Mouse (Mus musculus) E14TG2a.4 (cell line): ENCODE results near the gene Paqr3.

ENCODE experiments used
- H3K27me3 ChIP-seq: 2 replicates; pipeline ENCODE4 v1.6.1; 2014; ENCODE audit warnings: low read length, control low read depth; ENCODE audit not compliant: insufficient read depth
- H3K36me3 ChIP-seq: 2 replicates; pipeline ENCODE4 v1.6.1; 2014; ENCODE audit warnings: low read length, control low read depth; ENCODE audit not compliant: insufficient read depth
- H3K4me1 ChIP-seq: replicated peaks from 2 replicates; pipeline ENCODE4 v1.6.1; 2014; ENCODE audit warnings: low read depth, low read length, control low read depth
- H3K4me3 ChIP-seq: replicated peaks from 2 replicates; pipeline ENCODE4 v1.5.1; 2014; ENCODE audit warnings: mild to moderate bottlenecking, low read length
- H3K9me3 ChIP-seq: 2 replicates; pipeline ENCODE4 v1.6.1; 2014; ENCODE audit warnings: low read length, control low read depth
- CTCF ChIP-seq: conservative IDR thresholded peaks from 2 replicates; pipeline ENCODE4 v1.5.1; 2014; ENCODE audit warnings: low read length
- NANOG ChIP-seq: IDR thresholded peaks from 2 replicates; pipeline ENCODE4 v1.6.1; 2014; ENCODE audit warnings: borderline replicate concordance, low read length, mixed read lengths
- POU5F1 ChIP-seq: IDR thresholded peaks from 2 replicates; pipeline ENCODE4 v1.6.1; 2014; ENCODE audit warnings: low read length, borderline replicate concordance

Gene Paqr3

DNA sequence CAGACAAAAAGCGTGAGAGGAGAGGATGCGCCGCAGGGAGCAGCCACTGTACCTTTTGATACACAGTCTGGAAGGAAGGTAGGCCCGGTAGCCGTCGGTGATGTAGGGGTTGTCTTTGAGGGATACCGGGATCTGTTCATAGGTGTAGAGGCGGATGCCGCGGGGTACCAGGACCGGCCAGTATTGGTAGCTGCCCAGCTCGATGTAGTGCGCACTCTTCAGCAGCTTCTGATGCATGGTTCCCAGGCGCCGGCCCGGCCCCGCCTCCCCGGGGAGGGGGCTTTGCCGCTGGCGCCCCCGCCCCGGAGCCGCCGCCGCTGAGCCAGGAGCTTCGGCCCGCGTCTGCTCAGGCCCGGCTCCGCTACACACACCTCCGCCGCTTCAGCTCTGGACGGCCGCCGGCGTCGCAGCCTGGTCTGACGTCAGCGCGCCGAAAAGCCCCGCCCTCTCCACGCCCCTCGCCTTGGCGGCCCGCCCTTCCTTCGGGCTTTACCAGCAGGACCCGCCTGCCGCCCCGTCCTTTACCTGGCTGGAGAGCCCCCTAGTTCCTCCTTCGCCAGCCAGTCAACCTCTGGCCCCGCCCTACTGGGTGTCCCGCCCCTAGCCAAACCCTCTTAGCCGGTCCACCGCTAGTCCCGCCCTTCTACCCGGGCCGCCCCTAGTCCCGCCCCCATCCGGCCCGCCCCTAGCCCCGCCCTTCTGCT lies at the start of gene Paqr3:
TSS of gene Paqr3 (minus strand) at position 390 of the 704 bp plus-strand sequence.
- Histone ChIP-seq H3K27me3 (peaks cover 8% of the 10 kb centered on the region; the same call in 1 of the 2 replicates), H3K4me3 (peak within 1 kb of the TSS; percentile 91), H3K9me3 (no peaks in the 10 kb centered on the region), H3K4me1 (peaks cover 13% of the 10 kb centered on the region), H3K36me3 (peaks cover 18% of the 10 kb centered on the region)
- TF ChIP-seq CTCF (no peak), NANOG (no peak), POU5F1 (no peak)

DNA sequence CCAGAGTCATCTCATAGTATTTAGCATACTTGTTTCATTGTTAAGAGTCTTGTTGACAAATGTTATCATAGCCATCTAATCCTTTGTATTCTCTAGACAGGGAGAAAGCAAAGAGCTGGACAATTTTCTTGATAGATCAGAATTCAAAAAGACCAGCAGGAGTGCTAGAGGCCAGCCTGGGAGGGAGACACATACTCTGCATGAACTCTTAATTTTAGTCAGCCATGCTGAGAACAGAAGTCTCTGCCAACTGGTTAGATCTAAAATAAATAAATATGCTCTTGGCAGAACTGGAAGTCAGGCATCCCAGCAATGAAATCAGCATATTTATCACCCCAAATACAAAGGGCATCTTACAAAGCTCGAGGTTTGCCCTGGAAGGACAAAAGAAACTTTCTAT lies 43.3 kb upstream of the Paqr3 start:
- Histone ChIP-seq H3K4me3 (no peak overlapping the region), H3K36me3 (no peaks in the 10 kb centered on the region), H3K27me3 (no peaks in the 10 kb centered on the region), H3K4me1 (no peaks in the 10 kb centered on the region), H3K9me3 (no peaks in the 10 kb centered on the region)
- TF ChIP-seq POU5F1 (no peak), CTCF (no peak), NANOG (no peak)

DNA sequence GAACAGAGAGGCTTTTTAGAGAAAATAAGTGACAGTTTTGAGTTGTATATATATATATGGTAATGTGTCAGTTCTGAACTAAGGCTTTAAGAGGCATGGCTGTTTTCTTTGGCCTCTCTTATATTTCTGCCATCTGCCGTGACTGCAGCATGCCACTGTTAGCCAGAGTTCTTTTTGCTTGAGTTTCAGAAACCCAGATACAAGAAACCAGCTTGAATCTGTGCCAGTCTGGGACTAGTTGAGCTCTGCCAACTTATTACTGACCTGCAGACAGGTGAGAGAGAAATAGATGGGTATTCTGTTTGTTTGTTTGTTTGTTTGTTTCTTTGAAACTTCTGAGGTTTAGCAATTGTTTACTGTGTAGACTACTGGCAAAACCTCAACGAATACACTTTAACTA lies 23.9 kb upstream of the Paqr3 start:
- TF ChIP-seq NANOG = no peak
- TF ChIP-seq CTCF = no peak
- no peak for TF ChIP-seq POU5F1
- H3K36me3 ChIP-seq = no peaks in the 10 kb centered on the region
- no peak overlapping the region for H3K4me3 ChIP-seq
- no peaks in the 10 kb centered on the region for H3K9me3 ChIP-seq
- H3K27me3 ChIP-seq = no peaks in the 10 kb centered on the region
- no peaks in the 10 kb centered on the region for H3K4me1 ChIP-seq

DNA sequence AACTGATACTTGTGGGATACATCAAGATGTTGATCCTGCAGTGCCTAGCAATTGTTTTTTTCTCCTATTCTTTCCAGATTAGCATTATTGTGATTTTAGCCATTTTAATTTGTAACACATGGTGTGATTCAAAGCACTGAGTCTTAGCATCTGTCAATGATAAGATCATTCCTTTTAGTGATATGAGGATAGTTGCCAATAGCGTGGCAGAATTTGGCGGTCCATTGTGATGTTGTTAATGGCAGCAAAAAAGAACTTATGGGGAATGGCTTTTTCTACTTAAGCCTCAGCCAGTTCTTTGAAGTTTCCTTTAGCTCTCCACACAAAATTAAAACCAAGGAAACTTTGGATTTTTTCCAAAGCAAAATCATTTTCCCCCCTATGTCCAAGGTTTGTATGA lies 18.2 kb upstream of the Paqr3 start:
- no peaks in the 10 kb centered on the region for H3K9me3 ChIP-seq
- H3K4me1 ChIP-seq = no peaks in the 10 kb centered on the region
- H3K36me3 ChIP-seq = no peaks in the 10 kb centered on the region
- no peak overlapping the region for H3K4me3 ChIP-seq
- no peaks in the 10 kb centered on the region for H3K27me3 ChIP-seq
- TF ChIP-seq CTCF = no peak
- TF ChIP-seq NANOG = no peak
- TF ChIP-seq POU5F1 = no peak

DNA sequence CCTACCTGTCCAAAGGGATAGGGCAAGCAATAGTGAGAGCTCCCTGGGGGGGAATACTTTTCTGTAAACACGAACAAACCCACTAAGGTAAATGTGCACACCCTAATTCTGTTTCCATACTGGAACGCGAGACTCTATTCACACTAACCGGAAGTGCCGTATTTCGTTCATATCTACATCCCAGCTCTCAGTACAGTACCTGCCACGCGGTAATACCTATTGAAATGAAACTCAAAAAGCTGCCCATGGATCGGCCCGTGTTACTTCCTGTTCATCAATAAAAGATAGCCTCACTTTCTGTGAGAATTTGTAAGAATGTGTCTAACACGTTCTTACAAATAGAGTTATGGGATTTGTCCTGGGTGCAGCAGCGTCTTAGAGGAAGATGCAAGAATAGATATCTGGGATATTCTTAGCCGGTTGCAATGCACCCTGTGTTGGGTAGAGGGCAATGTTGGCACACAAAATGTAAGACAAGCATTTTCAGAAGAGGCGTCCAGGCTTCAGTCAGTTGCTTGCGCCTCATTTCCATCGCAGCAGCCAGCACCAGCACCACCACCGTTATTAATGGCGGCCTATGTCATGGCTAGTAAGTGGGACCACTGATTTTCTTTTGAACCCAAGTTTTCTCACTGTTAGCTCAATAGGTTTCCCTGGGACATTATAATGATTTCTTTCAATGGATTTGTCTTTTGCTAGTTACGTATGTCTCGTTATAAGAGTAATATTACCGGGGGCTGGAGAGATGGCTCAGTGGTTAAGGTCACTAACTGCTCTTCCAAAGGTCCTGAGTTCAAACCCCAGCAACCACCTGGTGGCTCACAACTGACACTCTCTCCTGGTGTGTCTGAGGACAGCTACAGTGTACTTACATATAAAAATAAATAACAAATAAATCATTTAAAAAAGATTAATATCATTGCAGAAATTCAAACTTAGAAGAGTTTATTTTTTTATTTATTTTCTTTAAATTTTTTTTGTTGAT lies 17.1 kb upstream of the Paqr3 start:
- no peak overlapping the region for H3K4me3 ChIP-seq
- no peaks in the 10 kb centered on the region for H3K4me1 ChIP-seq
- H3K36me3 ChIP-seq = no peaks in the 10 kb centered on the region
- no peaks in the 10 kb centered on the region for H3K27me3 ChIP-seq
- no peaks in the 10 kb centered on the region for H3K9me3 ChIP-seq
- TF ChIP-seq NANOG (no peak), CTCF (peak; percentile 96)

DNA sequence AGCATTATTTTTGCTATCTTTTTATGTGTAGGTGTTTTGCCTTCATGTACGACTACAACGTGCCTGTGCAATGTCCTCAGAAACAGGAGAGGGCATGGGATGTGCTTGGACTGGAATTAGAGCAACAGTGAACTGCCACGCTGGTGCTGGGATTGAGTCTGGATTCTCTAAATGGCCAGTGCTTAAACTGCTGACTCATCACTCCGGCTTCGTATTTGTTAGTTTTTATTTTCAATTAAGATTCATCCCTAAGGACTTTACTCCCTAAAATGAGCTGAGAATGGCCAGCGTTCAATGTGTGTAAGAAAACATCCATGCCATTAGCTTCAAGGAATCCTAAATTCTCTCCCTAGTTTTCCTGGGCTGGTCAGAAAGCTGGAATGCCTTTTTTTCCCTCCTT lies 15.9 kb upstream of the Paqr3 start:
- TF ChIP-seq POU5F1 = no peak
- TF ChIP-seq NANOG = no peak
- no peak for TF ChIP-seq CTCF
- Histone ChIP-seq H3K9me3 (no peaks in the 10 kb centered on the region), H3K36me3 (no peaks in the 10 kb centered on the region), H3K4me3 (no peak overlapping the region), H3K27me3 (no peaks in the 10 kb centered on the region), H3K4me1 (no peaks in the 10 kb centered on the region)

DNA sequence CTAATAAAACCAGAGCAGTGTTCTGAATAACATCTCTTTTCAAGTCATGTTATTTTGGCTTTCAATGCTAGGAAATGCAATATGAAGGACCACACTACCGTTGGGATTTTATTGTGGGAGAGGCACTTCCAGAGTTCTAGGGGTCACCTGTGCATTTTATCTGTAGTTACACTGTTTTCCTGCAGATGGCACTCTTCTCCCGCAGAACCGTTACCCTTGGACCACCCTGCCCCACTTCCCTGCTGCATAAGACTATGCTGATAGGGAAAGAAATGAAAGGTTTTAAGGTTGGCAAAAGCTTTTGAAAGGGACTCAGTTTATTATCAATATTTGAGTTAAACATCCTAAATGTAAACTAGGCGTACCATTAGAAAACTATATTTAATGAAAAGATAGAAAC lies 14.6 kb upstream of the Paqr3 start:
- H3K36me3 ChIP-seq = no peaks in the 10 kb centered on the region
- H3K9me3 ChIP-seq = no peaks in the 10 kb centered on the region
- no peak for TF ChIP-seq NANOG
- TF ChIP-seq POU5F1 = no peak
- peak; percentile 37 for TF ChIP-seq CTCF
- no peaks in the 10 kb centered on the region for H3K4me1 ChIP-seq
- H3K4me3 ChIP-seq = no peak overlapping the region
- H3K27me3 ChIP-seq = no peaks in the 10 kb centered on the region

DNA sequence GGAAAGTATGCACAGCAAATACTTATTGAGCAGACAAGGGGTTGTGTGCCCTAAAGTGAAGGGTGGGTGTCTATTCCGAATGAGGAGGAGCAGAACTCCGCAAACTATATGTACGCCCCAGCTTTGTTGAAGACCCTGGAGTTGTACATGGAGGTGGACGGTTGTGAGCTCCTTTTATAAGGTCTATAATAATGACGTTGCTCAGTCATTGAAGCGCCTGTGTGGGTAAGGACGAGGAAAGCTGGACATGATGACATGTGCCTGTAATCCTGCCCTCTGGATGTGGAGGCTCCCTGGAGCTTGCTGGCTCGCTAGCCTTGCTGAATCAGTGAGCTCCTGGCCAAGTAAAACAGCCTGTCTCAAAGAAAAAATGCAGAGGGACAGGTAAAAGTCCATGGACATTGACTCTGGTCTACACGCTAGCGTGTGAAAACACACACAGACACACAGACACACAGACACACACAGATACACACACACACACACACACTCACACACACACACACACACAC lies 14.1 kb upstream of the Paqr3 start:
- H3K4me1 ChIP-seq = no peaks in the 10 kb centered on the region
- no peaks in the 10 kb centered on the region for H3K9me3 ChIP-seq
- H3K4me3 ChIP-seq = no peak overlapping the region
- H3K27me3 ChIP-seq = no peaks in the 10 kb centered on the region
- TF ChIP-seq POU5F1 = no peak
- no peak for TF ChIP-seq CTCF
- TF ChIP-seq NANOG = no peak
- no peaks in the 10 kb centered on the region for H3K36me3 ChIP-seq
